Mouse (Mus musculus) layer of hippocampus, postnatal 25 days (tissue): Measurements from ENCODE around the gene Mrpl18. TPM values are rescaled to one million over a fixed set of nuclear protein-coding genes. Genes with fewer than 3 reads are reported as not detected.
"Not testable (repeated sequence)": the region's sequence is repeated elsewhere in the genome, so short reads cannot be mapped to it uniquely, and the experiment has no call there.

Source experiments
- DNase-seq, 2 experiments: peaks; one replicate each; pipeline ENCODE4 v3.0.0; 2022; ENCODE audit warnings: mixed read lengths in 2 of 2, low spot score in 1 of 2; ENCODE audit errors: extremely low spot score in 1 of 2
- total RNA-seq, 2 experiments: library from RNA; stranded (reverse); gene quantifications; 2 replicates each; pipeline ENCODE4 v1.2.3; 2021

Mrpl18 gene
- total RNA-seq, 2 experiments from 2014 or later: 58.6 to 66.1 TPM

GRCm38 (mm10) chr17:12915488-12915880 lies 661 bp downstream of the Mrpl18 start, which contains the start of gene Tcp1:
Gene Tcp1, plus strand, starts transcription at chr17:12915701.
- DNase-seq: peak in 1 of 2 experiments; percentile 18

GRCm38 (mm10) chr17:12910391-12910790 lies 5.8 kb downstream of the Mrpl18 start:
- no peak for DNase-seq

GRCm38 (mm10) chr17:12909361-12910280 lies 6.5 kb downstream of the Mrpl18 start, which contains the start of gene Pnldc1:
Gene Pnldc1, minus strand, starts transcription at chr17:12910230.
- DNase-seq: no peak

GRCm38 (mm10) chr17:12906436-12906835 lies 9.7 kb downstream of the Mrpl18 start:
- no peak for DNase-seq

- no peak for DNase-seq
Observed at GRCm38 (mm10) chr17:12905810-12906209, 10.3 kb downstream of the Mrpl18 start.

- DNase-seq: no peak
Observed at GRCm38 (mm10) chr17:12904349-12904748, 11.8 kb downstream of the Mrpl18 start.

GRCm38 (mm10) chr17:12903372-12904333 lies 12.5 kb downstream of the Mrpl18 start:
- no peak for DNase-seq

GRCm38 (mm10) chr17:12902291-12902690 lies 13.9 kb downstream of the Mrpl18 start:
- DNase-seq: no peak

GRCm38 (mm10) chr17:12898607-12899006 lies 17.5 kb downstream of the Mrpl18 start:
- not testable (repeated sequence) for DNase-seq

- no peak for DNase-seq
Observed at GRCm38 (mm10) chr17:12897674-12898073, 18.5 kb downstream of the Mrpl18 start.

- DNase-seq: no peak
Observed at GRCm38 (mm10) chr17:12892033-12892432, 24.1 kb downstream of the Mrpl18 start.

- DNase-seq: no peak
Observed at GRCm38 (mm10) chr17:12891054-12891453, 25.1 kb downstream of the Mrpl18 start.

- DNase-seq: no peak
Observed at GRCm38 (mm10) chr17:12887021-12887775, 28.9 kb downstream of the Mrpl18 start.

GRCm38 (mm10) chr17:12886620-12887019 lies 29.5 kb downstream of the Mrpl18 start:
- DNase-seq: no peak

- DNase-seq: no peak
Observed at GRCm38 (mm10) chr17:12881216-12881615, 34.9 kb downstream of the Mrpl18 start.

GRCm38 (mm10) chr17:12880178-12880577 lies 36.0 kb downstream of the Mrpl18 start:
- DNase-seq: peak; percentile 73 to 81

GRCm38 (mm10) chr17:12875734-12876133 lies 40.4 kb downstream of the Mrpl18 start, which contains the start of gene Mrgprh:
Gene Mrgprh, plus strand, starts transcription at chr17:12876034.
- no peak for DNase-seq

GRCm38 (mm10) chr17:12872275-12873028 lies 43.7 kb downstream of the Mrpl18 start:
- no peak for DNase-seq

- no peak for DNase-seq
Observed at GRCm38 (mm10) chr17:12868640-12869039, 47.5 kb downstream of the Mrpl18 start.
